Mouse (Mus musculus): ENCODE data around the gene Dbndd1. TPM values are rescaled to one million over a fixed set of nuclear protein-coding genes. Genes with fewer than 3 reads are reported as not detected.

Gene Dbndd1
- polyA plus RNA-seq, 2 experiments = 8.3 to 12.6 TPM

- H3K4me1 ChIP-seq (ENCODE audit: control insufficient read depth, insufficient read depth, low read length) = no peaks in the 10 kb centered on the region
- H3K4me2 ChIP-seq (replicated peaks; ENCODE audit: low read depth, low read length, severe bottlenecking) = no peak overlapping the region
- no peaks in the 10 kb centered on the region for H3K9me3 ChIP-seq (ENCODE audit: control insufficient read depth, low read length)
- WGBS = 86% methylated on average over 4 of the region's 4 CpGs
- no peak overlapping the region for H3K27ac ChIP-seq (replicated peaks; ENCODE audit: low read depth, low read length)
- no peak for DNase-seq (ENCODE audit: low spot score)
- TF ChIP-seq POLR2A (IDR thresholded peaks at IDR 0.05; ENCODE audit: borderline replicate concordance, extremely low read depth, insufficient read depth, insufficient read length) = no peak
- H3K4me3 ChIP-seq (replicated peaks; ENCODE audit: low read length) = no peak overlapping the region
- no peaks in the 10 kb centered on the region for H3K27me3 ChIP-seq (ENCODE audit: control insufficient read depth, insufficient read depth, low read length)
- no peak overlapping the region for H3K9ac ChIP-seq (ENCODE audit: low read depth, low read length, severe bottlenecking)
- H3K36me3 ChIP-seq (ENCODE audit: control insufficient read depth, insufficient read depth, low read length) = peaks cover 46% of the 10 kb centered on the region
- ATAC-seq (ENCODE audit: low FRiP score, low read depth) = no peak
These were observed 51.6 kb downstream of the Dbndd1 start for GRCm38 (mm10) chr8:123463651-123464050.

Other genes starting within 250 kb of the Dbndd1 start
- 54.7 and 65.7 TPM in 2 replicates for gene Fanca, start 196.9 kb downstream of the Dbndd1 start, polyA plus RNA-seq (2012; rRNA removed)
- 23.9 and 24.2 TPM in 2 replicates for gene Fanca, start 196.9 kb downstream of the Dbndd1 start, polyA plus RNA-seq (2014; fragmentation: Nextera tagmentation; extraction: Ambion mirVana)
- gene Spire2, start 182.8 kb downstream of the Dbndd1 start, polyA plus RNA-seq (2012; rRNA removed) = 1.2 TPM in 2 replicates
- gene Spire2, start 182.8 kb downstream of the Dbndd1 start, polyA plus RNA-seq (2014; fragmentation: Nextera tagmentation; extraction: Ambion mirVana) = 0.67 and 1.2 TPM in 2 replicates
- 193 and 207 TPM in 2 replicates for gene Tcf25, start 141.7 kb downstream of the Dbndd1 start, polyA plus RNA-seq (2012; rRNA removed)
- gene Tcf25, start 141.7 kb downstream of the Dbndd1 start, polyA plus RNA-seq (2014; fragmentation: Nextera tagmentation; extraction: Ambion mirVana) = 153 and 155 TPM in 2 replicates
- 0.05 and 0.12 TPM in 2 replicates for gene Mc1r, start 108.4 kb downstream of the Dbndd1 start, polyA plus RNA-seq (2012; rRNA removed)
- gene Mc1r, start 108.4 kb downstream of the Dbndd1 start, polyA plus RNA-seq (2014; fragmentation: Nextera tagmentation; extraction: Ambion mirVana) = 0.06 and 0.17 TPM in 2 replicates
- gene Tubb3, start 104.0 kb downstream of the Dbndd1 start, polyA plus RNA-seq (2012; rRNA removed) = 10.4 and 12.5 TPM in 2 replicates
- 3.4 and 3.7 TPM in 2 replicates for gene Tubb3, start 104.0 kb downstream of the Dbndd1 start, polyA plus RNA-seq (2014; fragmentation: Nextera tagmentation; extraction: Ambion mirVana)
- gene Def8, start 91.9 kb downstream of the Dbndd1 start, polyA plus RNA-seq (2012; rRNA removed) = 37.1 and 49.2 TPM in 2 replicates
- 42.2 and 42.7 TPM in 2 replicates for gene Def8, start 91.9 kb downstream of the Dbndd1 start, polyA plus RNA-seq (2014; fragmentation: Nextera tagmentation; extraction: Ambion mirVana)
- gene Afg3l1, start 37.6 kb downstream of the Dbndd1 start, polyA plus RNA-seq (2012; rRNA removed) = 29.5 and 31.1 TPM in 2 replicates
- 30.8 and 37.6 TPM in 2 replicates for gene Afg3l1, start 37.6 kb downstream of the Dbndd1 start, polyA plus RNA-seq (2014; fragmentation: Nextera tagmentation; extraction: Ambion mirVana)
- 19.6 and 34.0 TPM in 2 replicates for gene Gas8, start 3.4 kb upstream of the Dbndd1 start, polyA plus RNA-seq (2012; rRNA removed)
- 30.9 and 36.4 TPM in 2 replicates for gene Gas8, start 3.4 kb upstream of the Dbndd1 start, polyA plus RNA-seq (2014; fragmentation: Nextera tagmentation; extraction: Ambion mirVana)
- gene Rhou, start 138.5 kb upstream of the Dbndd1 start, polyA plus RNA-seq (2012; rRNA removed) = 20.3 and 21.2 TPM in 2 replicates
- gene Rhou, start 138.5 kb upstream of the Dbndd1 start, polyA plus RNA-seq (2014; fragmentation: Nextera tagmentation; extraction: Ambion mirVana) = 11.0 and 12.9 TPM in 2 replicates